ENCODE assay signal across 20 mouse cellular contexts in genomic region chr6:119236241-119236640, GRCm38 (mm10). TPM values are rescaled to one million over a fixed set of nuclear protein-coding genes. Genes with fewer than 3 reads are reported as not detected.
DNase-seq lines count a peak whose midpoint lies in the region; ATAC-seq lines count a peak whose summit lies in the region.
"Had no signal": no experiment of that assay in that cellular context is flagged by ENCODE, and none has a peak within 500 bp of the region (broad histone marks: within the 10 kb centered on the region; RNA-seq: fewer than 3 reads in every experiment).

TSS of gene Cacna2d4 (plus strand) at chr6:119236526.

- peak; percentile 58 for DNase-seq in heart, embryonic 10.5 days (ENCODE audit: low spot score)
- no peak for DNase-seq in heart, adult 9 months (ENCODE audit: low spot score in 2 of 2)
- DNase-seq in hindbrain, embryonic 14.5 days (ENCODE audit: low spot score): no peak
- no peak for DNase-seq in urinary bladder, adult 18-20 months (ENCODE audit: low spot score in 2 of 2)
- DNase-seq: gastrocnemius, postnatal 10 days; heart, postnatal 4 days; kidney, adult 2 months; kidney, postnatal 4 days; layer of hippocampus, postnatal 36 days; lung, postnatal 10 days; thymus, postnatal 4 days had no signal

- peaks cover 6% of the 10 kb centered on the region; the same call in 1 of the 2 replicates for H3K27me3 ChIP-seq in heart, embryonic 10.5 days (ENCODE audit: insufficient read depth, poor library complexity, severe bottlenecking)
- H3K27me3 ChIP-seq in hindbrain, embryonic 14.5 days (ENCODE audit: control insufficient read depth, insufficient read depth, low read length): no peaks in the 10 kb centered on the region
- H3K27me3 ChIP-seq in neural tube, embryonic 14.5 days (ENCODE audit: control insufficient read depth, insufficient read depth, low read length): no peaks in the 10 kb centered on the region
- H3K27me3 ChIP-seq in liver, embryonic 12.5 days (replicated peaks): no peaks in the 10 kb centered on the region
- H3K27me3 ChIP-seq: embryonic facial prominence, embryonic 15.5 days; limb, embryonic 12.5 days; liver, embryonic 15.5 days had no signal

- no peak for ATAC-seq in CD4-positive, CD25-positive, alpha-beta regulatory T cell, adult 4 months
- no peak for ATAC-seq in hindbrain, embryonic 14.5 days (ENCODE audit: low FRiP score)
- no peak for ATAC-seq in neural tube, embryonic 14.5 days (ENCODE audit: low read depth)
- ATAC-seq in liver, embryonic 12.5 days: no peak

- peaks cover 17% of the 10 kb centered on the region; the same call in 1 of the 2 replicates for H3K4me1 ChIP-seq in heart, embryonic 10.5 days
- peaks cover 13% of the 10 kb centered on the region for H3K4me1 ChIP-seq in hindbrain, embryonic 14.5 days (replicated peaks; ENCODE audit: control insufficient read depth, insufficient read depth, low read length)
- H3K4me1 ChIP-seq in neural tube, embryonic 14.5 days (ENCODE audit: control insufficient read depth, insufficient read depth, low read length): peaks cover 9% of the 10 kb centered on the region; the same call in 1 of the 2 replicates
- H3K4me1 ChIP-seq in liver, embryonic 12.5 days: no peaks in the 10 kb centered on the region
- H3K4me1 ChIP-seq: liver, embryonic 15.5 days had no signal

- no peaks in the 10 kb centered on the region for H3K9me3 ChIP-seq in heart, embryonic 10.5 days
- no peaks in the 10 kb centered on the region for H3K9me3 ChIP-seq in hindbrain, embryonic 14.5 days (ENCODE audit: control insufficient read depth, low read length)
- no peaks in the 10 kb centered on the region for H3K9me3 ChIP-seq in neural tube, embryonic 14.5 days (ENCODE audit: control insufficient read depth, low read length)
- no peaks in the 10 kb centered on the region for H3K9me3 ChIP-seq in liver, embryonic 12.5 days (replicated peaks)
- H3K9me3 ChIP-seq: embryonic facial prominence, embryonic 15.5 days; G1E; heart, embryonic 13.5 days; limb, embryonic 12.5 days; liver, embryonic 15.5 days had no signal

- 35% methylated on average over 1 of the region's 1 CpGs for WGBS in heart, embryonic 10.5 days
- WGBS in hindbrain, embryonic 14.5 days: 57% methylated on average over 1 of the region's 1 CpGs
- WGBS in neural tube, embryonic 14.5 days: 69% methylated on average over 1 of the region's 1 CpGs
- WGBS in liver, embryonic 12.5 days (ENCODE audit: insufficient replicate concordance): 50% methylated on average over 1 of the region's 1 CpGs

- H3K4me2 ChIP-seq in hindbrain, embryonic 14.5 days (replicated peaks): no peak within 1 kb of the TSS
- no peak within 1 kb of the TSS for H3K4me2 ChIP-seq in neural tube, embryonic 14.5 days (ENCODE audit: low read depth, low read length)
- H3K4me2 ChIP-seq in liver, embryonic 12.5 days: no peak within 1 kb of the TSS
- H3K4me2 ChIP-seq: embryonic facial prominence, embryonic 15.5 days; heart, embryonic 13.5 days; limb, embryonic 12.5 days; liver, embryonic 15.5 days had no signal

- H3K4me3 ChIP-seq in heart, embryonic 10.5 days: no peak within 1 kb of the TSS
- H3K4me3 ChIP-seq in hindbrain, embryonic 14.5 days (replicated peaks; ENCODE audit: low read length): no peak within 1 kb of the TSS
- no peak within 1 kb of the TSS for H3K4me3 ChIP-seq in neural tube, embryonic 14.5 days (ENCODE audit: low read depth, low read length)
- H3K4me3 ChIP-seq in liver, embryonic 12.5 days: no peak within 1 kb of the TSS
- H3K4me3 ChIP-seq: embryonic facial prominence, embryonic 15.5 days; heart, embryonic 13.5 days; limb, embryonic 12.5 days; liver, embryonic 15.5 days had no signal

- H3K9ac ChIP-seq in hindbrain, embryonic 14.5 days: no peak within 1 kb of the TSS
- no peak within 1 kb of the TSS for H3K9ac ChIP-seq in neural tube, embryonic 14.5 days (replicated peaks; ENCODE audit: low read depth, low read length)
- H3K9ac ChIP-seq in liver, embryonic 12.5 days: no peak within 1 kb of the TSS
- H3K9ac ChIP-seq: embryonic facial prominence, embryonic 15.5 days; heart, embryonic 13.5 days; limb, embryonic 12.5 days; liver, embryonic 15.5 days had no signal

- H3K27ac ChIP-seq in heart, embryonic 10.5 days: no peak within 1 kb of the TSS
- peak within 1 kb of the TSS; percentile 72 for H3K27ac ChIP-seq in hindbrain, embryonic 14.5 days
- H3K27ac ChIP-seq in neural tube, embryonic 14.5 days (ENCODE audit: low read depth, low read length): peak within 1 kb of the TSS; percentile 64
- H3K27ac ChIP-seq in liver, embryonic 12.5 days: no peak within 1 kb of the TSS
- H3K27ac ChIP-seq: embryonic facial prominence, embryonic 15.5 days; heart, embryonic 13.5 days; limb, embryonic 12.5 days; liver, embryonic 15.5 days; stomach, postnatal 0 days had no signal

- H3K36me3 ChIP-seq in heart, embryonic 10.5 days: no peaks in the 10 kb centered on the region
- H3K36me3 ChIP-seq in hindbrain, embryonic 14.5 days (replicated peaks; ENCODE audit: control insufficient read depth, insufficient read depth): no peaks in the 10 kb centered on the region
- no peaks in the 10 kb centered on the region for H3K36me3 ChIP-seq in neural tube, embryonic 14.5 days (ENCODE audit: control insufficient read depth, insufficient read depth, low read length)
- no peaks in the 10 kb centered on the region for H3K36me3 ChIP-seq in liver, embryonic 12.5 days
- H3K36me3 ChIP-seq: embryonic facial prominence, embryonic 15.5 days; G1E; heart, embryonic 13.5 days; limb, embryonic 12.5 days; liver, embryonic 15.5 days had no signal

RNA-seq across cellular contexts. Expression of gene Cacna2d4, which starts in this region (rescaled TPM):
- not detected in 2 replicates for polyA plus RNA-seq in heart, embryonic 10.5 days (2016; fragmentation: Nextera tagmentation; extraction: Ambion mirVana)
- 10 to 100 TPM; 13.5 to 16.6 TPM for polyA plus RNA-seq in CD4-positive, CD25-positive, alpha-beta regulatory T cell, adult 4 months (2017; shearing (Covaris generic))
- polyA plus RNA-seq in hindbrain, embryonic 14.5 days (2014; fragmentation: Nextera tagmentation; extraction: Ambion mirVana): 0.35 and 0.57 TPM in 2 replicates
- polyA plus RNA-seq in neural tube, embryonic 14.5 days (2014; fragmentation: Nextera tagmentation; extraction: Ambion mirVana): 0.19 and 0.26 TPM in 2 replicates
- polyA plus RNA-seq in liver, embryonic 12.5 days (2016; fragmentation: Nextera tagmentation; extraction: Ambion mirVana): 0.05 TPM in 1 of 2 replicates, not detected in the other
- polyA plus RNA-seq: G1E; heart, embryonic 13.5 days; limb, embryonic 12.5 days; liver, embryonic 15.5 days had no signal

Comparison
In these comparisons a context has a peak if more than half of its experiments do, and no peak if none do; other contexts are left out.
1. Peak in DNase-seq in heart, embryonic 10.5 days; RNA of the gene not detected or under 1 TPM.
2. H3K27ac ChIP-seq: peak in hindbrain, embryonic 14.5 days (single experiment) and neural tube, embryonic 14.5 days (single experiment); none in heart, embryonic 10.5 days (single experiment) and liver, embryonic 12.5 days (single experiment).